Mouse (Mus musculus) liver, embryonic 14.5 days (tissue): Measurements from ENCODE around the gene Dnaja1. TPM values are rescaled to one million over a fixed set of nuclear protein-coding genes. Genes with fewer than 3 reads are reported as not detected.

ENCODE experiments used
- ATAC-seq: fragments of 200-750 bp; cut with Nextera tagmentation; 2 replicates; pipeline ENCODE4 v1.8.0; 2017; ENCODE audit warnings: moderate number of reproducible peaks, mild to moderate bottlenecking, moderate library complexity; ENCODE audit not compliant: insufficient read depth
- DNase-seq, 3 experiments: peaks; one replicate each; pipeline ENCODE4 v3.0.0-alpha.2; 2012 to 2013; ENCODE audit warnings: low read depth in 3 of 3, low spot score in 3 of 3
- H3K27ac ChIP-seq: fragments of 300-500 bp; sonication (generic); 2 replicates; pipeline ENCODE4 v1.5.1; 2014; ENCODE audit warnings: moderate library complexity, mild to moderate bottlenecking, control low read depth, inconsistent platforms
- H3K27me3 ChIP-seq: fragments of 300-500 bp; sonication (generic); 2 replicates; pipeline ENCODE4 v1.6.1; 2014; ENCODE audit warnings: mild to moderate bottlenecking, low read length, moderate library complexity; ENCODE audit not compliant: control insufficient read depth, insufficient read depth
- H3K36me3 ChIP-seq: fragments of 300-500 bp; sonication (generic); replicated peaks from 2 replicates; pipeline ENCODE4 v1.6.1; 2014; ENCODE audit warnings: low read depth; ENCODE audit not compliant: control insufficient read depth, insufficient read depth
- H3K4me1 ChIP-seq, 2 experiments: fragments of 200-500 bp in 1 of 2; fragments of 300-500 bp in 1 of 2; sonication (generic) in 1 of 2; replicated peaks; 2 replicates each; pipeline ENCODE4 v1.6.1; 2012 to 2014; ENCODE audit warnings: antibody characterized with exemption in 1 of 2, inconsistent platforms in 1 of 2, low read length in 1 of 2; ENCODE audit not compliant: control insufficient read depth in 2 of 2, insufficient read depth in 2 of 2
- H3K4me2 ChIP-seq: fragments of 300-500 bp; sonication (generic); 2 replicates; pipeline ENCODE4 v1.6.1; 2014; ENCODE audit warnings: low read depth, mild to moderate bottlenecking, control low read depth, moderate library complexity
- H3K4me3 ChIP-seq, 2 experiments: fragments of 200-500 bp in 1 of 2; fragments of 300-500 bp in 1 of 2; sonication (generic) in 1 of 2; 2 replicates each; pipeline ENCODE4 v1.5.1; 2012 to 2014; ENCODE audit warnings: low read depth in 2 of 2, low read length in 2 of 2, mild to moderate bottlenecking in 2 of 2, control low read depth in 1 of 2, inconsistent platforms in 1 of 2, moderate library complexity in 1 of 2; ENCODE audit not compliant: insufficient read depth in 1 of 2
- H3K9ac ChIP-seq: fragments of 300-500 bp; sonication (generic); replicated peaks from 2 replicates; pipeline ENCODE4 v1.6.1; 2014; ENCODE audit warnings: mild to moderate bottlenecking, control low read depth, moderate library complexity
- H3K9me3 ChIP-seq: fragments of 300-500 bp; sonication (generic); 2 replicates; pipeline ENCODE4 v1.6.1; 2016; ENCODE audit warnings: low read length, mixed read lengths; ENCODE audit not compliant: control insufficient read depth
- CTCF ChIP-seq: IDR thresholded peaks from 2 replicates; pipeline ENCODE4 v1.5.1; 2016; ENCODE audit warnings: antibody characterized with exemption, low read depth, control low read depth
- EP300 ChIP-seq: IDR thresholded peaks from 2 replicates; pipeline ENCODE4 v1.6.1; 2016; ENCODE audit warnings: antibody characterized with exemption, low read depth
- WGBS: fragments of 180-500 bp; shearing (Covaris S2); extraction: QIAGEN DNeasy Blood & Tissue Kit; methylation state at CpG from one replicate; pipeline ENCODE4 v1.1.7; 2014; ENCODE audit not compliant: insufficient replicate concordance; 5-methylcytosine and 5-hydroxymethylcytosine counted together
- polyA plus RNA-seq, 2 experiments: library from polyadenylated mRNA; depleted of rRNA in 1 of 2; stranded (reverse) in 1 of 2; unstranded in 1 of 2; fragments of >200 nt; fragmentation: Nextera tagmentation in 1 of 2; extraction: Ambion mirVana in 1 of 2; gene quantifications; 2 replicates each; pipeline versions ENCODE4 v1.2.1 to v1.2.3; 2012 to 2014

The Dnaja1 gene
- polyA plus RNA-seq (2012; rRNA removed) (13.8 and 30.3 TPM in 2 replicates), polyA plus RNA-seq (2014; fragmentation: Nextera tagmentation; extraction: Ambion mirVana) (128 and 130 TPM in 2 replicates)

GRCm38 (mm10) chr4:40722011-40722666, at the start of gene Dnaja1:
Gene Dnaja1 (plus strand): TSS chr4:40722150.
- Histone ChIP-seq H3K4me1 (peaks cover 21 to 24% of the 10 kb centered on the region in 2 experiments), H3K4me3 (peak within 1 kb of the TSS; percentile 73 to 88), H3K36me3 (peaks cover 19% of the 10 kb centered on the region), H3K4me2 (peak within 1 kb of the TSS; percentile 70), H3K9ac (peak within 1 kb of the TSS; percentile 93), H3K27me3 (no peaks in the 10 kb centered on the region), H3K27ac (peak within 1 kb of the TSS; percentile 88), H3K9me3 (no peaks in the 10 kb centered on the region)
- TF ChIP-seq EP300, result no peak
- peak; percentile 22; the same call in 1 of the 2 replicates for TF ChIP-seq CTCF
- peak; percentile 89 for ATAC-seq
- peak; percentile 87 to 91 (median 90) for DNase-seq
- under 1% methylated on average over 54 of the region's 54 CpGs for WGBS

GRCm38 (mm10) chr4:40673526-40673925, 48.4 kb upstream of the Dnaja1 start:
- TF ChIP-seq CTCF, result no peak
- no peak for TF ChIP-seq EP300
- H3K36me3 ChIP-seq, result no peaks in the 10 kb centered on the region
- ATAC-seq (no peak), DNase-seq (no peak)
- H3K4me3 ChIP-seq, result no peak overlapping the region
- H3K4me1 ChIP-seq, result no peaks in the 10 kb centered on the region; a peak in 1 of 4 replicates
- no peaks in the 10 kb centered on the region for H3K27me3 ChIP-seq
- H3K4me2 ChIP-seq, result no peak overlapping the region
- H3K27ac ChIP-seq, result no peak overlapping the region
- WGBS, result 73% methylated on average over 5 of the region's 5 CpGs
- no peaks in the 10 kb centered on the region for H3K9me3 ChIP-seq
- no peak overlapping the region for H3K9ac ChIP-seq

- ATAC-seq (no peak), DNase-seq (no peak)
- no peak overlapping the region for H3K4me2 ChIP-seq
- no peaks in the 10 kb centered on the region for H3K36me3 ChIP-seq
- no peaks in the 10 kb centered on the region for H3K27me3 ChIP-seq
- no peak overlapping the region for H3K27ac ChIP-seq
- TF ChIP-seq EP300, result no peak
- TF ChIP-seq CTCF, result no peak
- no peak overlapping the region for H3K9ac ChIP-seq
- H3K9me3 ChIP-seq, result no peaks in the 10 kb centered on the region
- H3K4me3 ChIP-seq, result no peak overlapping the region
- 18% methylated on average over 14 of the region's 14 CpGs for WGBS
- H3K4me1 ChIP-seq, result no peaks in the 10 kb centered on the region; a peak in 1 of 4 replicates
Measured at GRCm38 (mm10) chr4:40676338-40676737, 45.6 kb upstream of the Dnaja1 start.

GRCm38 (mm10) chr4:40677132-40677531, 44.8 kb upstream of the Dnaja1 start:
- ATAC-seq (no peak), DNase-seq (no peak)
- Histone ChIP-seq H3K4me2 (no peak overlapping the region), H3K27ac (no peak overlapping the region), H3K9me3 (no peaks in the 10 kb centered on the region), H3K36me3 (no peaks in the 10 kb centered on the region), H3K27me3 (no peaks in the 10 kb centered on the region), H3K4me3 (no peak overlapping the region), H3K4me1 (no peaks in the 10 kb centered on the region; a peak in 1 of 4 replicates), H3K9ac (no peak overlapping the region)
- TF ChIP-seq CTCF, result peak; percentile 52
- no peak for TF ChIP-seq EP300
- WGBS, result 33% methylated on average over 5 of the region's 5 CpGs

GRCm38 (mm10) chr4:40680250-40680860, 41.6 kb upstream of the Dnaja1 start:
- Histone ChIP-seq H3K4me1 (no peaks in the 10 kb centered on the region; a peak in 1 of 4 replicates), H3K27me3 (no peaks in the 10 kb centered on the region), H3K36me3 (no peaks in the 10 kb centered on the region), H3K4me3 (no peak overlapping the region), H3K9ac (no peak overlapping the region), H3K9me3 (no peaks in the 10 kb centered on the region), H3K27ac (no peak overlapping the region), H3K4me2 (no peak overlapping the region)
- TF ChIP-seq CTCF (peak; percentile 95), EP300 (no peak)
- peak; percentile 29 to 43 (median 36) for DNase-seq
- 30% methylated on average over 5 of the region's 5 CpGs for WGBS
- peak; percentile 37; the same call in 1 of the 2 replicates for ATAC-seq
